Mouse (Mus musculus): ENCODE measurements around the gene Pard3b.

DNA sequence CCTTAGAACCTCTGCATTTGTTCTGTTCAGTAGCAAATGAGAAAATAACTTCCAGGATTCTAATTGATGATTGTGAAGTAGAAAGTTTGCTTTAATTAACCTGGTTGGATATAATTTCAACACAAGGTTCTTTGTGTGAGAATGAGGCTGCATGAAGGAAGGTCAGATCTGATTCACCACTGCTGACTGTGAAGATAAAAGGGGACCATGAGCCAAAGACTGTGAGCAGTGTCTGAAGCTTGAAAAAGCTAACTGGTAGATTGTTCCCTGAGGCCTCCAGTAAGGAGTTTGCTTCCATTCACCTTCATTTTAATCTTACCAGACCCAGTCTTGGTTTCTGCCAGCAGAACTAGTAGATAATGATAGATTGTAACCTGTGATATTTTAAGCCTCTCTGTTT lies 108.9 kb downstream of the Pard3b start:
- no peak for TF ChIP-seq CTCF (IDR thresholded peaks at IDR 0.05; ENCODE audit: low read depth)
- TF ChIP-seq EP300 (IDR thresholded peaks at IDR 0.05; ENCODE audit: low read depth): no peak
